Mouse (Mus musculus) spleen, adult 2 months (tissue): ENCODE data around the gene Cope. TPM values are rescaled to one million over a fixed set of nuclear protein-coding genes. Genes with fewer than 3 reads are reported as not detected.

Experiments used
- DNase-seq, 2 experiments: peaks; one replicate each; pipeline versions ENCODE4 v3.0.0 to v3.0.0-alpha.2; 2012 to 2021; ENCODE audit warnings: low spot score in 2 of 2, low read depth in 1 of 2
- H3K27ac ChIP-seq: fragments of 200-500 bp; 2 replicates; pipeline ENCODE4 v1.5.1; 2012; ENCODE audit warnings: low read length, inconsistent platforms; ENCODE audit not compliant: insufficient read depth
- H3K27me3 ChIP-seq: fragments of 200-500 bp; 2 replicates; pipeline ENCODE4 v1.6.1; 2012; ENCODE audit warnings: mild to moderate bottlenecking, moderate library complexity, low read length, inconsistent platforms; ENCODE audit not compliant: control insufficient read depth, insufficient read depth
- H3K36me3 ChIP-seq: fragments of 200-500 bp; 2 replicates; pipeline ENCODE4 v1.6.1; 2012; ENCODE audit warnings: mild to moderate bottlenecking, low read length, inconsistent platforms; ENCODE audit not compliant: control insufficient read depth, insufficient read depth
- H3K4me1 ChIP-seq: fragments of 200-500 bp; 2 replicates; pipeline ENCODE4 v1.6.1; 2011; ENCODE audit warnings: inconsistent platforms; ENCODE audit not compliant: control insufficient read depth, insufficient read depth, insufficient read length
- H3K4me3 ChIP-seq: fragments of 200-500 bp; 2 replicates; pipeline ENCODE4 v1.5.1; 2011; ENCODE audit warnings: mild to moderate bottlenecking, inconsistent platforms; ENCODE audit not compliant: insufficient read depth, insufficient read length; ENCODE audit errors: extremely low read depth
- CTCF ChIP-seq: fragments of 200-500 bp; IDR thresholded peaks from 2 replicates; pipeline ENCODE4 v1.5.1; 2011; ENCODE audit warnings: mild to moderate bottlenecking, inconsistent platforms; ENCODE audit not compliant: insufficient read depth, insufficient read length, insufficient replicate concordance; ENCODE audit errors: extremely low read depth
- POLR2A ChIP-seq: fragments of 200-500 bp; IDR thresholded peaks from 2 replicates; pipeline ENCODE4 v1.6.1; 2011; ENCODE audit warnings: low read depth, low read length, inconsistent platforms
- WGBS: fragments of 180-500 bp; shearing (Covaris S2); methylation state at CpG from one replicate; pipeline ENCODE4 v1.1.7; 2018; 5-methylcytosine and 5-hydroxymethylcytosine counted together
- polyA plus RNA-seq: library from polyadenylated mRNA; depleted of rRNA; stranded (reverse); fragments of >200 nt; gene quantifications from 2 replicates; pipeline ENCODE4 v1.2.3, GENCODE M21; 2012; rRNA removed

Gene Cope
- polyA plus RNA-seq, result 200 and 269 TPM in 2 replicates

- peaks cover 6% of the 10 kb centered on the region; the same call in 1 of the 2 replicates for H3K4me1 ChIP-seq
- under 1% methylated on average over 40 of the region's 40 CpGs for WGBS
- peak; percentile 88 to 91 for DNase-seq
- H3K36me3 ChIP-seq, result peaks cover 20% of the 10 kb centered on the region
- TF ChIP-seq POLR2A, result peak; percentile 60; the same call in 1 of the 2 replicates
- TF ChIP-seq CTCF, result no peak
- peak within 1 kb of the TSS; percentile 52 for H3K27ac ChIP-seq
- no peaks in the 10 kb centered on the region for H3K27me3 ChIP-seq
- peak within 1 kb of the TSS; percentile 82 for H3K4me3 ChIP-seq
Observed at GRCm38 (mm10) chr8:70302358-70302890, at the start of gene Cope, which contains the start of gene Ddx49. Gene Cope (plus strand): TSS chr8:70302518. Gene Ddx49 (minus strand): TSS chr8:70302489.

- peaks cover 51% of the 10 kb centered on the region for H3K36me3 ChIP-seq
- WGBS, result 80% methylated on average over 1 of the region's 1 CpGs
Observed at GRCm38 (mm10) chr8:70254628-70255027, 47.7 kb upstream of the Cope start.

GRCm38 (mm10) chr8:70257456-70257855 is 44.9 kb upstream of the Cope start:
- WGBS, result 79% methylated on average over 3 of the region's 3 CpGs
- no peaks in the 10 kb centered on the region for H3K27me3 ChIP-seq
- H3K36me3 ChIP-seq, result peaks cover 50% of the 10 kb centered on the region
- H3K27ac ChIP-seq, result no peak overlapping the region
- H3K4me1 ChIP-seq, result no peaks in the 10 kb centered on the region
- no peak for TF ChIP-seq POLR2A
- DNase-seq, result no peak
- no peak overlapping the region for H3K4me3 ChIP-seq

More at GRCm38 (mm10) chr8:70254628-70255027, 47.7 kb upstream of the Cope start:
- DNase-seq, result no peak
- no peak overlapping the region for H3K27ac ChIP-seq
- no peaks in the 10 kb centered on the region for H3K27me3 ChIP-seq
- no peaks in the 10 kb centered on the region for H3K4me1 ChIP-seq
- TF ChIP-seq CTCF (no peak), POLR2A (no peak)
- no peak overlapping the region for H3K4me3 ChIP-seq

DNA sequence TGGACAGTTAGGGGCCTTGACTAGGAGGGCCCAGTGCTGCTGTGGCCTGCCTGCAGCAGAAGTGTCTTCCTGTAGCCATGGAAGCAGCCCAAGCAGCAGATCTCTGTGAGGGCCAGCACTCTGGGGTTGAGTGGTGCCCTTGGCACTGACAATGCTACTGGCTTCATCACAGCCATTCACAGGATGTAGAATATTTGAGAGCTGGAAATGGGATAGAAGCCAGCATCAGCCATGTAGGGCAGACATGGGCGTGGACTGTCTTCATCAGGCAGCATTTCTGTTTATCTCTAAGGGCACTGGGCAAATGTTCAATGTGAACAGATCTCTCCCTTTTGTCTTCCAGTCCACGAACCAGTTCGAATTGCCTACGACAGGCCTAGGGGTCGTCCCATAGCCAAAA is 43.7 kb upstream of the Cope start:
- no peaks in the 10 kb centered on the region for H3K4me1 ChIP-seq
- peak overlapping the region; percentile 19; the same call in 1 of the 2 replicates for H3K27ac ChIP-seq
- peaks cover 46% of the 10 kb centered on the region for H3K36me3 ChIP-seq
- no peaks in the 10 kb centered on the region for H3K27me3 ChIP-seq
- no peak for DNase-seq
- no peak overlapping the region for H3K4me3 ChIP-seq
- TF ChIP-seq CTCF, result no peak
- TF ChIP-seq POLR2A, result no peak
- 81% methylated on average over 5 of the region's 5 CpGs for WGBS

DNA sequence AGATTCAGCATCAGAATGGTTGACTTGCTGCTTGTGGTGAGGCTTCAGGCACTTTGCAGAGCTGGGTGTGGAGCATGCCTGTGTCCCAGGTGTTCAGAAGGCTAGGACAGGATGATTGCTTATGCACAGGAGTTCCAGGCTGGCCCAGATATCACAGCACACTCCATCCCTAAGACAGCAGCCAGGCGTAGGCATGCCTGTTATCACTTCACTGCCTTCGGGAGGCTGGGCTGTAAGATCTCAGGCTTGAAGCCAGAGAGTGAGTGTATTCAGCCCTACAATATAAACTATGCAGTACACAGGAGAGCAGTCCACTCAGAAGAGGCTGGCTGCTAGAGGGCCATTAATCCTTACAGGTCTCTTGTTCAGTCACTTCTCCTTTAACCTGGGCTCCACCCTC is 43.3 kb upstream of the Cope start:
- DNase-seq, result no peak
- TF ChIP-seq POLR2A, result no peak
- no peak for TF ChIP-seq CTCF
- Histone ChIP-seq H3K4me1 (no peaks in the 10 kb centered on the region), H3K27me3 (no peaks in the 10 kb centered on the region), H3K36me3 (peaks cover 47% of the 10 kb centered on the region), H3K27ac (0 out of 2 replicates have a peak overlapping the region, but pooled peaks have one; percentile 1), H3K4me3 (no peak overlapping the region)
- 92% methylated on average over 2 of the region's 2 CpGs for whole genome bisulfite sequencing

DNA sequence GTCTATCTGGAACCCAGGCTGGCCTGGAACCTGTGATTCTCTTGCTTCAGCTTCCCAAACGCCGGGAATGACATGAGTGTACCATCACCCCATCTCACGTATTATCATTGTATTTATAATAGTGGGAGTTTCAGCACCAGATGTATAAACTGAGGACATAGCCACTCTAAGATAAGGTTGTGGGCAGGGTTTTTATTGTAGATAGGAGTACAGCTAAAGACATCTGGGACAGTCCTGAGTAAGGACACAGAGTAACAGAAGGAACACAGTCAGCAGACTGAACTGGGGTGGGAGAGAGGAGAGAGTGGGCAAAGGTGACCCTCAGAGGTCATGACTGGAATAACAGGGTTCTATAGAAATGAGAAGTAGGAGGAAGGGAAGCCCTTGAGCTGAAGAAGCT is 34.6 kb upstream of the Cope start:
- 79% methylated on average over 3 of the region's 3 CpGs for WGBS
- Histone ChIP-seq H3K4me1 (no peaks in the 10 kb centered on the region), H3K27ac (no peak overlapping the region)

GRCm38 (mm10) chr8:70268311-70268710 is 34.0 kb upstream of the Cope start:
- Histone ChIP-seq H3K4me3 (no peak overlapping the region), H3K27me3 (no peaks in the 10 kb centered on the region), H3K27ac (no peak overlapping the region), H3K36me3 (peaks cover 3% of the 10 kb centered on the region; the same call in 1 of the 2 replicates), H3K4me1 (no peaks in the 10 kb centered on the region)
- 70% methylated on average over 5 of the region's 5 CpGs for WGBS
- TF ChIP-seq POLR2A (no peak), CTCF (no peak)
- DNase-seq, result no peak

More for the DNA sequence above, 34.6 kb upstream of the Cope start:
- no peak for DNase-seq
- peaks cover 8% of the 10 kb centered on the region for H3K36me3 ChIP-seq
- TF ChIP-seq POLR2A (no peak), CTCF (no peak)
- no peak overlapping the region for H3K4me3 ChIP-seq
- H3K27me3 ChIP-seq, result no peaks in the 10 kb centered on the region
